Mouse (Mus musculus) liver, postnatal 0 days (tissue): ENCODE measurements around the gene 4833439L19Rik. TPM values are rescaled to one million over a fixed set of nuclear protein-coding genes. Genes with fewer than 3 reads are reported as not detected.

Experiments
- ATAC-seq: fragments of 200-750 bp; cut with Nextera tagmentation; 2 replicates; pipeline ENCODE4 v1.8.0; 2017; ENCODE audit warnings: mild to moderate bottlenecking, moderate library complexity
- DNase-seq: peaks from one replicate; pipeline ENCODE4 v3.0.0-alpha.2; 2016
- H3K27ac ChIP-seq: fragments of 300-500 bp; sonication (generic); 2 replicates; pipeline ENCODE4 v1.5.1; 2014; ENCODE audit warnings: antibody characterized with exemption, moderate library complexity, mild to moderate bottlenecking, low read depth
- H3K27me3 ChIP-seq: fragments of 300-500 bp; sonication (generic); 2 replicates; pipeline ENCODE4 v1.6.1; 2014; ENCODE audit warnings: low read length, control low read depth, mixed read lengths; ENCODE audit not compliant: insufficient read depth
- H3K36me3 ChIP-seq: fragments of 300-500 bp; sonication (generic); replicated peaks from 2 replicates; pipeline ENCODE4 v1.6.1; 2014; ENCODE audit warnings: mild to moderate bottlenecking, control low read depth, low read length, moderate library complexity, mixed read lengths; ENCODE audit not compliant: insufficient read depth
- H3K4me1 ChIP-seq: fragments of 300-500 bp; sonication (generic); 2 replicates; pipeline ENCODE4 v1.6.1; 2014; ENCODE audit warnings: antibody characterized with exemption, mild to moderate bottlenecking, control low read depth; ENCODE audit not compliant: insufficient read depth
- H3K4me2 ChIP-seq: fragments of 300-500 bp; sonication (generic); 2 replicates; pipeline ENCODE4 v1.6.1; 2014; ENCODE audit warnings: low read depth, mild to moderate bottlenecking, low read length, moderate library complexity, mixed read lengths
- H3K4me3 ChIP-seq: fragments of 300-500 bp; sonication (generic); 2 replicates; pipeline ENCODE4 v1.5.1; 2014; ENCODE audit warnings: low read depth, low read length
- H3K9ac ChIP-seq: fragments of 300-500 bp; sonication (generic); replicated peaks from 2 replicates; pipeline ENCODE4 v1.6.1; 2014; ENCODE audit warnings: mild to moderate bottlenecking, moderate library complexity
- H3K9me3 ChIP-seq: fragments of 300-500 bp; sonication (generic); 2 replicates; pipeline ENCODE4 v1.6.1; 2016; ENCODE audit warnings: mild to moderate bottlenecking, control low read depth, low read length, mixed read lengths
- CTCF ChIP-seq: sonication (generic); IDR thresholded peaks from 2 replicates; pipeline ENCODE4 v1.5.1; 2016; ENCODE audit warnings: antibody characterized with exemption, low read depth
- EP300 ChIP-seq: IDR thresholded peaks from 2 replicates; pipeline ENCODE4 v1.6.1; 2016; ENCODE audit warnings: antibody characterized with exemption, low read depth, mild to moderate bottlenecking
- WGBS: fragments of 180-500 bp; shearing (Covaris S2); extraction: QIAGEN DNeasy Blood & Tissue Kit; methylation state at CpG from one replicate; pipeline ENCODE4 v1.1.7; 2014; ENCODE audit not compliant: insufficient replicate concordance; 5-methylcytosine and 5-hydroxymethylcytosine counted together
- polyA plus RNA-seq: library from polyadenylated mRNA; unstranded; fragments of >200 nt; fragmentation: Nextera tagmentation; extraction: Ambion mirVana; gene quantifications from 2 replicates; pipeline ENCODE4 v1.2.1, GENCODE M21; 2015

4833439L19Rik gene
- polyA plus RNA-seq, 1 experiment from 2014 or later: 41.6 TPM

GRCm38 (mm10) chr13:54589414-54589995 lies 24.3 kb upstream of the 4833439L19Rik start:
- Histone ChIP-seq H3K27me3 (no peaks in the 10 kb centered on the region), H3K4me2 (peak overlapping the region; percentile 97), H3K9ac (peak overlapping the region; percentile 84), H3K27ac (peak overlapping the region; percentile 74), H3K36me3 (peaks cover 18% of the 10 kb centered on the region), H3K4me3 (peak overlapping the region; percentile 85), H3K4me1 (peaks cover 7% of the 10 kb centered on the region), H3K9me3 (no peaks in the 10 kb centered on the region)
- TF ChIP-seq EP300 (no peak), CTCF (no peak)
- peak; percentile 16 for ATAC-seq
- WGBS: under 1% methylated on average over 24 of the region's 24 CpGs
- no peak for DNase-seq

GRCm38 (mm10) chr13:54585831-54586230 lies 20.6 kb upstream of the 4833439L19Rik start:
- H3K36me3 ChIP-seq: peaks cover 25% of the 10 kb centered on the region
- H3K27ac ChIP-seq: no peak overlapping the region
- peaks cover 8% of the 10 kb centered on the region for H3K4me1 ChIP-seq
- 79% methylated on average over 11 of the region's 11 CpGs for WGBS
- no peak overlapping the region for H3K4me2 ChIP-seq
- ATAC-seq (no peak), DNase-seq (no peak)
- H3K9me3 ChIP-seq: no peaks in the 10 kb centered on the region
- no peaks in the 10 kb centered on the region for H3K27me3 ChIP-seq
- H3K9ac ChIP-seq: no peak overlapping the region
- no peak for TF ChIP-seq CTCF
- TF ChIP-seq EP300: no peak
- no peak overlapping the region for H3K4me3 ChIP-seq

- peak; percentile 72 for ATAC-seq
- peak overlapping the region; percentile 61 for H3K27ac ChIP-seq
- H3K4me1 ChIP-seq: peaks cover 15% of the 10 kb centered on the region
- no peaks in the 10 kb centered on the region for H3K27me3 ChIP-seq
- no peak overlapping the region for H3K4me2 ChIP-seq
- peaks cover 22% of the 10 kb centered on the region for H3K36me3 ChIP-seq
- H3K9me3 ChIP-seq: no peaks in the 10 kb centered on the region
- H3K4me3 ChIP-seq: no peak overlapping the region
- H3K9ac ChIP-seq: no peak overlapping the region
- TF ChIP-seq EP300: no peak
- no peak for TF ChIP-seq CTCF
- no peak for DNase-seq
- 83% methylated on average over 5 of the region's 5 CpGs for WGBS
Measured at GRCm38 (mm10) chr13:54582860-54583259, 17.6 kb upstream of the 4833439L19Rik start.

- TF ChIP-seq CTCF (no peak), EP300 (no peak)
- Histone ChIP-seq H3K36me3 (peaks cover 22% of the 10 kb centered on the region), H3K4me3 (no peak overlapping the region), H3K27ac (peak overlapping the region; percentile 61), H3K9ac (no peak overlapping the region), H3K27me3 (no peaks in the 10 kb centered on the region), H3K4me2 (no peak overlapping the region), H3K4me1 (peaks cover 16% of the 10 kb centered on the region), H3K9me3 (no peaks in the 10 kb centered on the region)
- ATAC-seq: peak; percentile 66
- DNase-seq: no peak
- 60% methylated on average over 10 of the region's 10 CpGs for WGBS
Measured at GRCm38 (mm10) chr13:54582126-54582525, 16.9 kb upstream of the 4833439L19Rik start.

- no peak overlapping the region for H3K9ac ChIP-seq
- H3K27me3 ChIP-seq: no peaks in the 10 kb centered on the region
- H3K36me3 ChIP-seq: peaks cover 22% of the 10 kb centered on the region
- TF ChIP-seq EP300 (no peak), CTCF (no peak)
- 68% methylated on average over 2 of the region's 2 CpGs for WGBS
- DNase-seq: no peak
- no peak overlapping the region for H3K4me3 ChIP-seq
- H3K4me2 ChIP-seq: no peak overlapping the region
- ATAC-seq: no peak
- no peak overlapping the region for H3K27ac ChIP-seq
- H3K9me3 ChIP-seq: no peaks in the 10 kb centered on the region
- H3K4me1 ChIP-seq: peaks cover 16% of the 10 kb centered on the region
Measured at GRCm38 (mm10) chr13:54581385-54581784, 16.1 kb upstream of the 4833439L19Rik start.

- WGBS: 56% methylated on average over 21 of the region's 21 CpGs
- no peak for ATAC-seq
- Histone ChIP-seq H3K27me3 (no peaks in the 10 kb centered on the region), H3K27ac (peak overlapping the region; percentile 52; the same call in 1 of the 2 replicates), H3K4me2 (peak overlapping the region; percentile 38; the same call in 1 of the 2 replicates), H3K4me3 (no peak overlapping the region), H3K9me3 (no peaks in the 10 kb centered on the region), H3K36me3 (peaks cover 3% of the 10 kb centered on the region; the same call in 1 of the 2 replicates), H3K4me1 (peaks cover 19% of the 10 kb centered on the region), H3K9ac (0 out of 2 replicates have a peak overlapping the region, but pooled peaks have one; percentile 0)
- TF ChIP-seq EP300 (no peak), CTCF (no peak)
- peak; percentile 49 for DNase-seq
Measured at GRCm38 (mm10) chr13:54577652-54578507, 12.6 kb upstream of the 4833439L19Rik start.
